ENCODE assay signal across 8 mouse cellular contexts in the genomic region with DNA sequence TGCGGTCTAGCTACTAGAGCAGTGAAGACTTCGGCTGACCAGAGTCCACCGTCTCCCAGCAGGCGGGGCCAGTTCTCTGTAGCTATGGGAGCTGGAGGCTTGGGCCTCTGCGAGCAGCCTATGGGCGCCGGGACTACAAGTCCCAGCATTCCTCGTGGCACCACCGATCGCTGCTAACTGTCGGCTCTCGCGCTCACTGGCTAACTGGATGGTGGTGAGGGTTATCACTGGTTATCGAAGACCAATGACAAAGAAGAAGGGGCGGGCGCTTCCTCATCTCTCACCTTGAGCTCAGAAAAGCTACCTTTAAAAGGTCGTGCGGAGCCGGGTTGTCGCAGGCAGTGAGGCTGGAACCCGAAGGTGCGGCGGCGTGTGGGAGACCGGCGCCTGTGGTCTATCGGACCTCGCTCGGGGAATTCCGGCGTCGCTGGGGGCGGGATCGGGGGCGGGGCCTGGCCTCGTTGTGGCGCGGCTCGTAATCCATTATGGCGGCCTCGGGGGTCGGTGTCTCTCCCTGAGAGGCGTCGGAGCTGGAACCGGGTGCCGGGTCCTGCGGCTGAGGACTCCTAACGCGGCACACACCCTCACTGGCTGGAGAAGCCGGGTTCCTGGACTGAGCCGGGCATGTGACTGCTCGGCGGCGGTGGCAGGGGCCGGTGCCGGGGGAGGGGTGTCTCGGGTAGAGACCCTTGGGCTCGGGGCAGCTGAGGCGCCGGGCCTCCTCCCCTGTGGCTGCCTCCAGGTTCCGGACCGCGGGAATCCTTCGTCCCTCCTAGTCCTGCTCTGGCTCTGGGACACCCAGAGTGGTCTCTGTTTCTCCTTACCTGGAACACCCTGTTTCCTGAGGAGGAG. TPM values are rescaled to one million over a fixed set of nuclear protein-coding genes. Genes with fewer than 3 reads are reported as not detected.
DNase-seq lines count a peak whose midpoint lies in the region; ATAC-seq and TF ChIP-seq lines count a peak whose summit lies in the region.

Gene Abl1 (plus strand): TSS at position 303 of the 852 bp plus-strand sequence.

- no peak for TF ChIP-seq EP300 in heart, postnatal 0 days (IDR thresholded peaks at IDR 0.05; ENCODE audit: low read depth)

- peak within 1 kb of the TSS; percentile 86 for H3K9ac ChIP-seq in forebrain, embryonic 12.5 days
- H3K9ac ChIP-seq in heart, postnatal 0 days (replicated peaks; ENCODE audit: low read depth, low read length) = peak within 1 kb of the TSS; percentile 94
- peak within 1 kb of the TSS; percentile 96 for H3K9ac ChIP-seq in liver, embryonic 16.5 days (ENCODE audit: low read depth, low read length)
- peak within 1 kb of the TSS; percentile 94 for H3K9ac ChIP-seq in neural tube, embryonic 13.5 days

- TF ChIP-seq POLR2A in testis, adult 2 months (IDR thresholded peaks at IDR 0.05; ENCODE audit: control insufficient read depth, low read depth, low read length) = peak; percentile 83

- H3K9me3 ChIP-seq in E14TG2a.4 (ENCODE audit: low read length) = no peaks in the 10 kb centered on the region
- no peaks in the 10 kb centered on the region for H3K9me3 ChIP-seq in forebrain, embryonic 12.5 days
- no peaks in the 10 kb centered on the region for H3K9me3 ChIP-seq in heart, postnatal 0 days (replicated peaks; ENCODE audit: control insufficient read depth, low read length)
- no peaks in the 10 kb centered on the region for H3K9me3 ChIP-seq in liver, embryonic 16.5 days (replicated peaks; ENCODE audit: control insufficient read depth, low read length)
- H3K9me3 ChIP-seq in neural tube, embryonic 13.5 days = no peaks in the 10 kb centered on the region

- peak within 1 kb of the TSS; percentile 60 for H3K4me2 ChIP-seq in forebrain, embryonic 12.5 days
- H3K4me2 ChIP-seq in heart, postnatal 0 days (ENCODE audit: low read depth, low read length) = peak within 1 kb of the TSS; percentile 83
- peak within 1 kb of the TSS; percentile 91 for H3K4me2 ChIP-seq in liver, embryonic 16.5 days (ENCODE audit: low read depth, low read length)
- H3K4me2 ChIP-seq in neural tube, embryonic 13.5 days = peak within 1 kb of the TSS; percentile 94

- TF ChIP-seq CTCF in E14TG2a.4 (conservative IDR thresholded peaks at IDR 0.05; ENCODE audit: low read length) = no peak
- peak; percentile 50 for TF ChIP-seq CTCF in heart, postnatal 0 days (IDR thresholded peaks at IDR 0.05; ENCODE audit: low read depth)
- TF ChIP-seq CTCF in testis, adult 2 months (IDR thresholded peaks at IDR 0.05; ENCODE audit: control insufficient read depth, insufficient read depth, insufficient replicate concordance, low read depth, low read length) = no peak

- peak within 1 kb of the TSS; percentile 91 for H3K27ac ChIP-seq in forebrain, embryonic 12.5 days
- H3K27ac ChIP-seq in heart, postnatal 0 days (ENCODE audit: low read depth) = peak within 1 kb of the TSS; percentile 89
- peak within 1 kb of the TSS; percentile 95 for H3K27ac ChIP-seq in liver, embryonic 16.5 days (ENCODE audit: low read length)
- H3K27ac ChIP-seq in neural tube, embryonic 13.5 days (replicated peaks) = peak within 1 kb of the TSS; percentile 96
- H3K27ac ChIP-seq in testis, adult 2 months (ENCODE audit: control insufficient read depth, insufficient read depth, low read depth, low read length) = peak within 1 kb of the TSS; percentile 99

- H3K36me3 ChIP-seq in E14TG2a.4 (ENCODE audit: insufficient read depth, low read length) = peaks cover 20% of the 10 kb centered on the region
- 0 out of 2 replicates have a peak, but pooled peaks cover 3% of the 10 kb centered on the region for H3K36me3 ChIP-seq in forebrain, embryonic 12.5 days (replicated peaks)
- H3K36me3 ChIP-seq in heart, postnatal 0 days (replicated peaks; ENCODE audit: control insufficient read depth, insufficient read depth, low read length) = no peaks in the 10 kb centered on the region
- no peaks in the 10 kb centered on the region for H3K36me3 ChIP-seq in liver, embryonic 16.5 days (ENCODE audit: control insufficient read depth, insufficient read depth)
- no peaks in the 10 kb centered on the region for H3K36me3 ChIP-seq in neural tube, embryonic 13.5 days
- peaks cover 1% of the 10 kb centered on the region; the same call in 1 of the 2 replicates for H3K36me3 ChIP-seq in testis, adult 2 months (ENCODE audit: control insufficient read depth, insufficient read depth, low read length)

- H3K27me3 ChIP-seq in E14TG2a.4 (ENCODE audit: insufficient read depth, low read length) = no peaks in the 10 kb centered on the region
- H3K27me3 ChIP-seq in forebrain, embryonic 12.5 days = no peaks in the 10 kb centered on the region
- no peaks in the 10 kb centered on the region for H3K27me3 ChIP-seq in heart, postnatal 0 days (ENCODE audit: control insufficient read depth, insufficient read depth, low read length)
- no peaks in the 10 kb centered on the region for H3K27me3 ChIP-seq in liver, embryonic 16.5 days (ENCODE audit: control insufficient read depth, insufficient read depth, low read depth, low read length)
- no peaks in the 10 kb centered on the region for H3K27me3 ChIP-seq in neural tube, embryonic 13.5 days
- H3K27me3 ChIP-seq in testis, adult 2 months (ENCODE audit: control insufficient read depth, insufficient read depth, low read length) = no peaks in the 10 kb centered on the region

- peak; percentile 94 for DNase-seq in c-Kit-positive CD71-positive TER-119-positive erythroid progenitor cells, embryonic 14.5 days (ENCODE audit: low spot score)
- peak; percentile 99 for DNase-seq in heart, postnatal 0 days (ENCODE audit: low spot score)
- peak; percentile 95 to 97 for DNase-seq in kidney, postnatal 4 days

- WGBS in forebrain, embryonic 12.5 days = under 1% methylated on average over 60 of the region's 64 CpGs
- WGBS in heart, postnatal 0 days = under 1% methylated on average over 62 of the region's 64 CpGs
- WGBS in liver, embryonic 16.5 days (ENCODE audit: insufficient replicate concordance) = under 1% methylated on average over 64 of the region's 64 CpGs
- WGBS in neural tube, embryonic 13.5 days = under 1% methylated on average over 62 of the region's 64 CpGs

- peak; percentile 100 for ATAC-seq in forebrain, embryonic 12.5 days (ENCODE audit: low FRiP score)
- peak; percentile 98 for ATAC-seq in heart, postnatal 0 days (ENCODE audit: insufficient read depth, low read depth)
- peak; percentile 100 for ATAC-seq in liver, embryonic 16.5 days (ENCODE audit: low read depth)
- ATAC-seq in neural tube, embryonic 13.5 days (ENCODE audit: low read depth) = peak; percentile 100

- H3K4me3 ChIP-seq in E14TG2a.4 (replicated peaks; ENCODE audit: low read length) = peak within 1 kb of the TSS; percentile 99
- H3K4me3 ChIP-seq in forebrain, embryonic 12.5 days (replicated peaks) = peak within 1 kb of the TSS; percentile 87
- peak within 1 kb of the TSS; percentile 98 for H3K4me3 ChIP-seq in heart, postnatal 0 days (ENCODE audit: low read depth, low read length)
- peak within 1 kb of the TSS; percentile 95 for H3K4me3 ChIP-seq in liver, embryonic 16.5 days (ENCODE audit: low read depth, low read length)
- peak within 1 kb of the TSS; percentile 89 for H3K4me3 ChIP-seq in neural tube, embryonic 13.5 days
- H3K4me3 ChIP-seq in testis, adult 2 months (ENCODE audit: control insufficient read depth, low read depth, low read length) = peak within 1 kb of the TSS; percentile 96

- H3K4me1 ChIP-seq in E14TG2a.4 (replicated peaks; ENCODE audit: low read depth, low read length) = peaks cover 29% of the 10 kb centered on the region
- peaks cover 41% of the 10 kb centered on the region for H3K4me1 ChIP-seq in forebrain, embryonic 12.5 days
- H3K4me1 ChIP-seq in heart, postnatal 0 days (ENCODE audit: control insufficient read depth, insufficient read depth) = peaks cover 20% of the 10 kb centered on the region
- peaks cover 15% of the 10 kb centered on the region for H3K4me1 ChIP-seq in liver, embryonic 16.5 days (ENCODE audit: control insufficient read depth, low read depth, low read length)
- H3K4me1 ChIP-seq in neural tube, embryonic 13.5 days (replicated peaks) = peaks cover 49% of the 10 kb centered on the region
- H3K4me1 ChIP-seq in testis, adult 2 months (ENCODE audit: control insufficient read depth, insufficient read depth, low read length) = peaks cover 4% of the 10 kb centered on the region

RNA-seq across cellular contexts. Expression of gene Abl1, which starts in this region (rescaled TPM):
- polyA plus RNA-seq in forebrain, embryonic 12.5 days (2016; fragmentation: Nextera tagmentation; extraction: Ambion mirVana) = 44.4 and 47.3 TPM in 2 replicates
- total RNA-seq in heart, postnatal 0 days (2014; rRNA removed; ENCODE audit: low replicate concordance) = 69.3 and 83.2 TPM in 2 replicates
- polyA plus RNA-seq in heart, postnatal 0 days (2015; fragmentation: Nextera tagmentation; extraction: Ambion mirVana) = 12.7 and 14.5 TPM in 2 replicates
- polyA plus RNA-seq in liver, embryonic 16.5 days (2015; fragmentation: Nextera tagmentation; extraction: Ambion mirVana) = 5.8 and 6.7 TPM in 2 replicates
- 19.3 and 21.6 TPM in 2 replicates for polyA plus RNA-seq in neural tube, embryonic 13.5 days (2015; fragmentation: Nextera tagmentation; extraction: Ambion mirVana)
- 47.4 and 49.6 TPM in 2 replicates for polyA plus RNA-seq in testis, adult 2 months (2012; rRNA removed)

Comparison
In these comparisons a context has a peak if more than half of its experiments do, and no peak if none do; other contexts are left out.
1. Peak in every context shown above with its lines: DNase-seq, ATAC-seq, H3K4me3 ChIP-seq and H3K27ac ChIP-seq.